Mouse (Mus musculus) kidney, postnatal 4 days (tissue): ENCODE measurements at regions not wholly inside any gene's neighbourhood (a gene's known extent, or its start where the extent isn't known, plus 50 kb on each side); places are given as distances from the start of the nearest gene placed in this dataset.

ENCODE experiments used
- DNase-seq, 2 experiments: peaks; one replicate each; pipeline ENCODE4 v3.0.0; 2021; ENCODE audit warnings: mixed read lengths in 2 of 2

- DNase-seq, result no peak
These were observed 117.8 kb downstream of the Mrm1 start for GRCm38 (mm10) chr11:84701319-84702175.

DNA sequence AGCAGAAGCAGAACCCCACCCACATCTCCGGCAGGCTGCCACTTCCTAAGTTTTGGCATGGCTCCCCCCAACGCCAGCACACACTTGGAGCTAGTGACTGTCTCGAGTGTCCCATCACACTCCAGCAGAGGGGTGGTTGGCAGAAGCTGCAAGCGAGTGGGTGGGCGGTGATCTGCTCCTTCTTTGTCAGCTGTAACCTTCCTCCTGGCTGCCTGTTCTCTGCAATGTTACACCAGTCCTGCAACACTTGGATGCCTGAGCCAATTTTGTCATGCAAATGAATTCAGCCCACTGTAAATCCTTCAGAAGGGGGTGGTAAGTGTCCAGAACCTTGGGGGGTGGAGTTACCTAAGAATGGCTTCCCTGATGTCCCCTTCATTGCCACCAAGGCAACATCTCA is 121.8 kb downstream of the Mrm1 start:
- no peak for DNase-seq

DNA sequence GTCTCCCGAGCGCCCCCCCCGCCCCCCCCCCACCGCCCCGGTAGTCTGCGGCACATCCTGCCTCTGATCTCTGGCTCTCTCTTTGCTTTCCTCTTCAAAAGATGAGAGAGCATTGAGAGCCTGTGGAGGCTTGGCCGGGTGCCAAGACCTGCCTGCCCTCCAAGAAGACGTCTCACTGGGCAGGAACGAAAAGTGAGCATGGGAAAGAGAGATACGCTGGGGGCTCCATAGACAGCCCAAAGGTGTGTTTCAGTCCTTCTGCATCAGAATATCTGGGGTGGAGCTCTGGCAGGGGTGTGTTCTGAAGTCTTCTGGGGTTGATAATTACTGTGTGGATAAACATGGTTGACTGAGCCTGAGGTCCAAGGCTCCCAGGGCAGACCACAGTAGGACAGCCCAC is 126.7 kb downstream of the Mrm1 start:
- DNase-seq, result peak in 1 of 2 experiments; percentile 46

DNA sequence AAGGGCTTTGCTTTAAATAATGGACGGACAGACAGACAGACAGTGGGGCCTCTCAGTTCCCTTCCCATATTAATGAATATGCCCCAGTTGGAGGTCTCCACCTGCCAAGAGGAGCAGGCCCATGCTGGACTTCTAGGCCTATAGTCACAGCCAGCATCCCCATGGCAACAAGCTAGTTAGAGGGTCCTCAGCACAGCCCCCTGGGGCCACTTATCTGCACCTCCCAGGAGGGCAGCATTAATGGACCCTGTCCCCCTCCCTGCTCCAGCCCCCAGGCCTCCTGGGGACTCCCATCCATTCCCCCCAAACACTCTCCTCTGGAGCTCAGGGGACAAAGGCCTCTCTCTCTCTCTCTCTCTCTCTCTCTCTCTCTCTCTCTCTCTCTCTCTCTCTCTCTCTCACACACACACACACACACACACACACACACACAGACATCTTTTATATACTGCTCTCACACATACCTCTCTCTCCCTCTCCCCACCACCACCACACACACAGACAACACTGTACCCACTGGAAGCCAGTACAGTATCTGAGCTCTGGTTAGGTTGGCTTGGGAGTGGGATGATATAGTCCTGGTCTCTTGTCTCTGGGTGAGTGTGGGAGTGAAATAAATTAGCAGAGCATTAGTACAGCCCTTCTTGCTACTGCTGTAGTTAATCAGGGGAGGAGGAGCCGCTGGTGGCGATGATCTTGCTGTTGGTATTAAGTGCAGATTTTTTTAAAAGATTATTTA is 127.7 kb downstream of the Mrm1 start:
- DNase-seq, result no peak

- no peak for DNase-seq
These were observed 132.8 kb downstream of the Mrm1 start for GRCm38 (mm10) chr11:84686473-84686872.

GRCm38 (mm10) chr11:84684325-84684724 is 135.0 kb downstream of the Mrm1 start:
- DNase-seq, result no peak

DNA sequence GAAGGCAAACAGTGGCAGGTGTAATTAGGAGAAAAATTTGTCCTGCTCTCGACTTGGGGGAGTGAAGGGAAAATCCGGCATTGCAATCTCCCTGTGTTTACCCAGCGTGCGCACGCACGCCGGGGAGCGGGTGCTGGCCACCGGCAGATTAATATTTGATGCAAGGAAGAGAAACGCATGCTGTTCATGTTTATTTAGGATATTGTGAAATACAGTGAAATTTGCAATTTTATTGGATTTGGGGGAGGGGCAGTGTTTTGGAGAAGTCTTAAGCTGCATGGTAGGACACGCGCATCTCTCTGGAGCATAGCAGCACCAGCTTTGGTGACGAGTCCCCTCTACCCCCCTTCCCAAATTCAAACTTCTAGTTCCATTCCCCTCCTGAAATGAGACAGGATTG is 136.4 kb downstream of the Mrm1 start:
- no peak for DNase-seq

GRCm38 (mm10) chr11:84676377-84677078 is 142.8 kb downstream of the Mrm1 start:
- DNase-seq, result no peak

- peak; percentile 36 to 37 for DNase-seq
These were observed 146.4 kb downstream of the Mrm1 start for GRCm38 (mm10) chr11:84672841-84673473.

- DNase-seq, result peak; percentile 26 to 57
These were observed 146.2 kb upstream of the Lhx1 start for GRCm38 (mm10) chr11:84671585-84671984.

DNA sequence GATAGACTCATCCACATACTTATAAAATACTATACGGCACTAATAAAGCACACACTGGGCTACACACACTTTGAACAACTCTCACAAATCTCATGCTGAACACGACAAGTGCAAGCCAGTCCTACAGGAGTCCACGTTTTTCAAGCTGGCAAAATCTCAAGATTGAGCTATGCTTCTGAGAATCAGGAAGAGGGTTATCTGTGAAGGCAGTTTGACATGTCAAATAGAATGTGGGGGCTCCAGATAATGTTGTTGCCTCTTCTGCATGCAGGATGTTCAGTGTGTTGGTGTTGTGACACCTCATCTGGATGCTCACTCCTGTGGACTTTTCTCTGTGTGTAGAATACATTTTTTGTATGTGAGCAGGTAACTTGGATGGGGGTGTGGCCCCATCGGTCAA is 142.4 kb upstream of the Lhx1 start:
- no peak for DNase-seq

DNA sequence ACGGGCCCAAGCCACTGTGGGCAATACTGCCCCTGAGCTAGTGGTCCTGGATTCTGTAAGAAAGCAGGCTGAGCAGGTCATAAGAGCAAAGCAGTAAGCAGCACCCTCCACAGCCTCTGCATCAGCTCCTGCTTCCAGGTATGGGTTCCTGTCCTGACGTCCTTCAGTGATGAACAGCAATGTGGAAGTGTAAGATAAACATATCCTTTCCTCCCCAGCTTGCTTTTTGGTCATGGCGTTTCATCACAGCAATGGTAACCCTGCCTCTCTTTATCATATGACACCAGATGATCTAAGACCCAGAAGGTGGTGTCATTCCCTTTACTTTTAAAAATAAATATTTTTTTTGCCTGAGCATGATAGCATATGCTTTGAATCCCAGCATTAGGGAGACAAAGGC is 138.9 kb upstream of the Lhx1 start:
- no peak for DNase-seq

DNA sequence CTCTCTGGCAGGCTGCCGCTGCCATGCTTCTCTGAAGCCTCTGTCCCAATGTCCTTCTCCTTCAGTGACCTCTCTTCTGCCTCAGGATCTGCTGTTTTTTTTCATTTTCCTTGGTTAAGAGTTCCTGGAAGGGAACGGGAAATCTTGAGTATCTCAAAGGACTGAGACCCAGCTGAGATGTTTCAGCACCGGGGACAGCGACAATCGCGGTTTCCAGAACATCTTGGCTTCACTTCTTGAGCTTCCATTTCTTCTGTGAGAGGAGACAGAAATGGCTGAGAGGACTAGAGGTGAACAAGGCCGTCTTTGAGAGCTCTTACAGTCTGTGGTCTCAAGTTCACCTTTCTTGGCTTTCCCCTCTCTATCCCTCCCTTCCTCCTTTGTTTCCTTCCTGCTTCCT is 136.6 kb upstream of the Lhx1 start:
- peak; percentile 92 for DNase-seq

DNA sequence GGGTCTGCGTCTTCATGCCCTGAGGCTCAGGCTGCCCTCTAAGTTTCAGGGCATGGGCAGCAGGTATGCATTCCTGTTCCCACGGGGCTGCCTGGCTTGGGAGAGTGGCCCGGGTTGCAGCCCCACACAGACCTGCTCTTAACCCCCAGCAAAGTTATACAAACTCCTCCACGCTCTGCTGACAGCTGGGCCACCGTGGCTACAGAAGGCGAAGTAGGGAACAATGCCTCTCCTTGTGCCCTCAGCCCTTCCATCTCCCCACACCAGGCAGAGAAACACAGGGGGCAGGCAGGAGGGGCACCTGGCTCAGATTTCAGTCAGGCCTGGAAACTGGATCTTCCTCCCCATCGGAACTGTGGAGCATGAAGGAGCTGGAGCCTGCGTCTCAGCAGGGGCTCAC is 135.5 kb upstream of the Lhx1 start:
- DNase-seq, result peak; percentile 54 to 63

DNA sequence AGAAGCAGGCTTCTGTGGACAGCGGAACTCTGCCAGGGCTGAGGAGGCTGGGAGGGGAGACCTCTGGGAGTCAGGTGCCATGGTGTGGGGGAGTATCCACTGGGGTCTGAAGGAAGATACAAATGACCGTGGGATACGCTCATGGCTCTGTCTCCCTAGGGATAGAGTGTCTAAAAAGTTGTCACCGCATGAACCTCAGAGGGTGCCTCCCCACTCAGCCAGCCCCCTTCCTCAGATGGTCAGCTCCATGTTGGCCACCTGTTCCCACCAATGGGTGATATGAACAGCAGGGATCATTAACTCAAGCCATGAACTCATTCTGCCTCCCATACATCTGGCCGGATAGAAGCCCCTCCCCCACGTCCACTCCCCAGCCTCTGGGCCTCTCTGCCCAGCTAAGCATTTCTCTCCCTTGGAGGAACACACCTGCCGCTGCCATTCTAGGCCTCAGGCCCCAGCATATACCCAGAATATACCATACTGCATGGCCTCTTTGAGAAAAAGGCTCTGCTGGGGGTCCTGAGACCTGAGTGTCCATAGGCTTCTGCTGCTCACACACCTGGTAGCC is 134.1 kb upstream of the Lhx1 start:
- DNase-seq, result peak; percentile 69 to 81

- no peak for DNase-seq
These were observed 128.1 kb upstream of the Lhx1 start for GRCm38 (mm10) chr11:84653481-84653880.

DNA sequence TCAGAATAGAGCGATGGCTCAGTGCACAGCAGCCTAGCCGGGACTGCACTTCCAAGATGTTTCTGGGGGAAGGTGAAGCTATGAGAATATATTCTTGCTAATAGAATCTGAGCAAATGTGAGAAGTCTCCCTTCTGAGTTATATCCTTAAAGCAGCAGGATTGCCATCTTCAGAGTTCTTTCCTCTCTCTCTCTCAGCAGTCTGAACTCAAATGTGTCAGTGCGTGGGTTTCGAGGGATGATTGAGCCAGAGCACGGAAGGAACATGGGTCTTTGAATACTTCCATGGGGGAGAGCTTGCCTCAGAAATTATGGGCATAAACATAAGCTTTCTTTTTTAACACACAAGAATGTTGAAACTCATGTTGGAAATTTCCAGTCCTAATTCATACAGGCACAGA is 123.6 kb upstream of the Lhx1 start:
- no peak for DNase-seq

- DNase-seq, result no peak
These were observed 121.8 kb upstream of the Lhx1 start for GRCm38 (mm10) chr11:84647104-84647503.

- DNase-seq, result no peak
These were observed 117.7 kb upstream of the Lhx1 start for GRCm38 (mm10) chr11:84643107-84643372.

GRCm38 (mm10) chr11:84642300-84643106 is 117.2 kb upstream of the Lhx1 start:
- peak; percentile 56 to 72 for DNase-seq

DNA sequence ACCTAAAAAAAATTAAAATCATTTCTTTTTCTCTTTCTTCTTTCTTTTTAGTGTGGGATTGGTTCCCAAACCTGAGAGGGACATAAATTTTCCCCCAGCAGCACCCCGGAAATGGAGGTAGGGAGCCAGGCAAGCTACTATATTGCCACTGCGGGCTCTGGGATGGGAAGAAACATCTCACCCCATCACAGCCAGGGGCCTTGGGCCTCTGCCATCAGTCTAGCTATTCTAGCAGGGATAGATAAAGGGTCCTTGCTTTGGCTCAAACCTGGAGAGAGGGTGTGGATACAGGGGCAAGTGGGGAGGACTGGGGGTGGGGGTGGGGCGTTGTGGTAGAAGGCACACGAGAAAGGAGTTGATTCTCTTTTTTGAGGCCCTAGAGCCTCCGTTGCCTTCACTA is 116.3 kb upstream of the Lhx1 start:
- no peak for DNase-seq

DNA sequence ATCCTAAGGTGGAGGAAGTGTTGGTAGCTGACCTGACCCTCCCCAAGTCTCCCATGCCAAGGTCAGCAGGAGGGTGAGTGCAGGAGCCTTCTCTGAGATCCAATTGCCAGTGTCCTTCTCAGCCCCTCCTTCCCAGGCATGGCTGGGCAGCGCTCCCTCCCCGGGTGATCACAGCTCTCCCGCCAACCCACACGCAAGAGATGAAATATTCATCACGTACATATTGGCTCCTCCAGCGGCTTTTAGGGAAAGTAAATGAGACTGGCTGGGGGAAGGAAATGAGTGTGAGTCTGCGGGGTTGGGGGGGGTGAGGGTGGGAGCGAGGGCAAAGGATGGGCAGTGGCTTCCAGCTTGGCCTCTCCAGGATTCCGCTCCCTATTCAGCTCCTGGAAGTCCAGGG is 113.0 kb upstream of the Lhx1 start:
- DNase-seq, result no peak
